Mouse (Mus musculus) myocyte (in vitro differentiated cells): ENCODE measurements around the gene Med21. TPM values are rescaled to one million over a fixed set of nuclear protein-coding genes. Genes with fewer than 3 reads are reported as not detected.

Experiments used
- H3K27me3 ChIP-seq: one replicate; pipeline ENCODE4 v1.6.1; 2011; ENCODE audit not compliant: control insufficient read depth, insufficient read depth, insufficient read length
- H3K36me3 ChIP-seq: one replicate; pipeline ENCODE4 v1.6.1; 2011; ENCODE audit not compliant: control insufficient read depth, insufficient read depth
- H3K4me2 ChIP-seq: one replicate; pipeline ENCODE4 v1.6.1; 2011; ENCODE audit warnings: low read depth, control low read depth
- H3K4me3 ChIP-seq: one replicate; pipeline ENCODE4 v1.5.1; 2011; ENCODE audit warnings: mild to moderate bottlenecking, control low read depth, moderate library complexity
- H3K79me2 ChIP-seq: one replicate; pipeline ENCODE4 v1.6.1; 2011; ENCODE audit not compliant: control insufficient read depth, insufficient read depth
- H3ac ChIP-seq: one replicate; pipeline ENCODE4 v1.6.1; 2011; ENCODE audit not compliant: control insufficient read depth, insufficient read length
- CEBPB ChIP-seq: IDR thresholded peaks from 2 replicates; pipeline ENCODE4 v1.6.1; 2011; ENCODE audit warnings: mild to moderate bottlenecking, moderate library complexity; ENCODE audit not compliant: poor library complexity, insufficient read depth, severe bottlenecking
- E2F4 ChIP-seq: IDR thresholded peaks from one replicate; pipeline ENCODE4 v1.6.1; 2011; ENCODE audit warnings: mild to moderate bottlenecking, control low read depth, moderate library complexity; ENCODE audit not compliant: insufficient read depth
- MAX ChIP-seq: IDR thresholded peaks from one replicate; pipeline ENCODE4 v1.6.1; 2011; ENCODE audit warnings: low read depth, mild to moderate bottlenecking, control low read depth
- MYOD1 ChIP-seq, 3 experiments: IDR thresholded peaks; one replicate each; pipeline ENCODE4 v1.6.1; 2011; ENCODE audit warnings: control low read depth in 2 of 3, low read depth in 2 of 3, mild to moderate bottlenecking in 2 of 3, moderate library complexity in 1 of 3; ENCODE audit not compliant: insufficient read length in 2 of 3, control insufficient read depth in 1 of 3
- MYOG ChIP-seq, 3 experiments: IDR thresholded peaks; one replicate each; pipeline ENCODE4 v1.6.1; 2011; ENCODE audit warnings: control low read depth in 2 of 3, low read depth in 2 of 3, mild to moderate bottlenecking in 2 of 3; ENCODE audit not compliant: insufficient read length in 2 of 3, control insufficient read depth in 1 of 3, insufficient read depth in 1 of 3
- POLR2A ChIP-seq: IDR thresholded peaks from one replicate; pipeline ENCODE4 v1.6.1; 2011; ENCODE audit warnings: low read depth, mild to moderate bottlenecking, control low read depth, moderate library complexity; ENCODE audit not compliant: insufficient read length
- POLR2AphosphoS2 ChIP-seq: IDR thresholded peaks from one replicate; pipeline ENCODE4 v1.6.1; 2011; ENCODE audit warnings: low read depth, control low read depth; ENCODE audit not compliant: insufficient read length
- REST ChIP-seq: IDR thresholded peaks from one replicate; pipeline ENCODE4 v1.6.1; 2011; ENCODE audit warnings: mild to moderate bottlenecking, control low read depth, moderate library complexity; ENCODE audit not compliant: insufficient read depth, insufficient read length
- SRF ChIP-seq: IDR thresholded peaks from one replicate; pipeline ENCODE4 v1.6.1; 2011; ENCODE audit warnings: low read depth; ENCODE audit not compliant: control insufficient read depth, insufficient read length
- TCF12 ChIP-seq: IDR thresholded peaks from one replicate; pipeline ENCODE4 v1.6.1; 2011; ENCODE audit warnings: mild to moderate bottlenecking, control low read depth; ENCODE audit not compliant: poor library complexity, insufficient read depth, severe bottlenecking
- TCF3 ChIP-seq: IDR thresholded peaks from one replicate; pipeline ENCODE4 v1.6.1; 2011; ENCODE audit warnings: low read depth, control low read depth; ENCODE audit not compliant: insufficient read length
- USF1 ChIP-seq: IDR thresholded peaks from one replicate; pipeline ENCODE4 v1.6.1; 2011; ENCODE audit warnings: low read depth, mild to moderate bottlenecking, control low read depth, moderate library complexity
- polyA plus RNA-seq: library from polyadenylated mRNA; unstranded; fragments of >200 nt; fragmentation: generic; extraction: Trizol; gene quantifications from one replicate; pipeline ENCODE4 v1.2.1, GENCODE M21; 2012; ENCODE audit warnings: missing spikeins

Med21 gene
- polyA plus RNA-seq, 1 experiment, result 53.5 TPM

DNA sequence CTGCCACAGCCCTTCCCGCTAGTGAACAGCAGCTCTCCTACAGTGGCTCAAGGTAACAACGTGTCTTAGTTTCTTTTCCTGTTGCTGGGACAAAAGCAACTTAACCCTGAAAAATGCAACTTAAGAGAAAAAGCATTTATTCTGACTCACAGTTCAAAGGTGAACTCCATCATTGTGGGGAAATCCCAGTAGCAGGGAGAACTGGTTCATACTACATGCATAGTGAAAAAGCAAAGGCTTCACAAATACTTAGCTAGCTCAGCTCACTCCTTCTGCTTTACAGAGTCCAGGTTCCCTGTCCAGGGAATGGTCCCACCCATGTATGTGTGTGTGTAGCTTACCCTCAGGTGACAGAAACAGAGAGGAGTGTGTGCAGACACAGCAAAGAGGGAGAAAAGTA lies 25.7 kb upstream of the Med21 start:
- Histone ChIP-seq H3ac (no peak overlapping the region), H3K4me2 (no peak overlapping the region), H3K27me3 (no peaks in the 10 kb centered on the region), H3K36me3 (no peaks in the 10 kb centered on the region), H3K79me2 (no peaks in the 10 kb centered on the region), H3K4me3 (no peak overlapping the region)
- no peak for TF ChIP-seq MAX

DNA sequence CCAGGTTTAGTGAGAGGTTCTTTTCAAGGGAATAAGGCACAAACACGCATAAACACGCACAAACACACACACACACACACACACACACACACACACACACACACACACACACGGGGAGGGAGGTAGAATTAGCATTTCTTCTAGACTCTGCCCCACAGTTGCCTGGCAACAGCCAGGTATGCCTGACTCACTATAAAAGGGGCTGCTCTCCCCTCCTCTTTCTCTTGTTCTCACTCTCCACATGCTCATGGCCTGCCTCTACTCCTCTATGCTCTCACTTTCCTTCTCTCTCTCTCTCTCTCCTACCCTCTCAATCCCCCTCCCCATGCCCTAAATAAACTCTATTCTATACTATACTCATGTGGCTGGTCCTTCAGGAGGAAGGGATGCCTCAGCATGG lies 14.2 kb upstream of the Med21 start:
- Histone ChIP-seq H3K4me2 (no peak overlapping the region), H3K36me3 (no peaks in the 10 kb centered on the region), H3K79me2 (no peaks in the 10 kb centered on the region), H3K27me3 (no peaks in the 10 kb centered on the region), H3K4me3 (no peak overlapping the region), H3ac (no peak overlapping the region)
- TF ChIP-seq E2F4, result no peak
- TF ChIP-seq TCF3, result no peak
- no peak for TF ChIP-seq CEBPB
- TF ChIP-seq POLR2AphosphoS2, result no peak
- no peak for TF ChIP-seq SRF
- no peak for TF ChIP-seq MAX
- no peak for TF ChIP-seq REST
- TF ChIP-seq MYOD1 (IDR thresholded peaks at IDR 0.05; ENCODE audit: control insufficient read depth in 1 of 3, insufficient read length in 2 of 3, low read depth in 2 of 3), result no peak
- TF ChIP-seq POLR2A, result no peak
- no peak for TF ChIP-seq TCF12
- TF ChIP-seq MYOG (IDR thresholded peaks at IDR 0.05; ENCODE audit: control insufficient read depth in 1 of 3, insufficient read depth in 1 of 3, insufficient read length in 2 of 3, low read depth in 2 of 3), result no peak
- no peak for TF ChIP-seq USF1

DNA sequence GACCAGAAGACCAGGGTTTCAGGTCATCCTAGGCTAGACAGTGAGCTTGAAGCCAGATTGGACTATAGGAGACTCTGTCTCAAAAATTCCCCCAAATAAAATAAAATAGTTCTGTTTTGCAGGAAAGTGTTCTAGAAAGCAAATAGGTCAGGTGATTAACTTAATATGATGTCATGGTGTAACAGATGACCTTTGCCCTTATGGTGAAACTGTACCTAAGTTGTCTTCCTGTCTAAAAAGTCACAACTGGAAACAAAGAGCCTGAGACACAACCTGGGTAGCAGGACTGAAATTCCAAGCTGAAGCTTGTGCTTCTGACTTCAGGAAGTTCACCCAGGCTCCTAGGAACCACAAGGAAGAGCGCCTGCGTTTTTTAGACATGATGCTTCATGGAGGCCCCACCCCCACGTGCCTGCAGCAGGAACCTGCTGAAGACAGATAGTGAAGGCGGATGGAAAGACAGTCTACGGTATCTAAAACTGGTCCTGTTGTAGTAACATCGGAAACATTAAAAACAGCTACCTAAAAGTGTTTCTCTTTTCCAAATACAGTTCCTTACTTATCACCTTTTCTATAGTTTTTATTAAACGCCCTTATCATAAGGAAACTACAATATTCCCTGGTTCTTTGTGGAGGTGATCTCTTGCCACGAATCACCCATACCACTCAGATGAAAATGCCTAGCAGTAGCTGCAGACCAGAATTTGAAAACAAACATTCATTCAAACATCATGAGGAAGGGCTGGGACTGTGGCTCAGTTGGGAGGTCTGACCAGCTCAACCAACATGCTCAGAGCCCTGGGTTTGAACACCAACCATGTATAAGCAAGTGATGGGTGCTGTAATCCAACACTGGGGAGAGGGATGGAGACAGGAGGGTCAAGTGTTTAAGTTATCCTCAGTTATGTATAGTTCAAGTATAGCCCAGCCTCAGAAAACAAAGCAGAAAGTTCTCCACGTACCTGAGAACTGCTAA lies 12.3 kb upstream of the Med21 start:
- H3K4me3 ChIP-seq, result no peak overlapping the region
- H3K27me3 ChIP-seq, result no peaks in the 10 kb centered on the region
- TF ChIP-seq POLR2A, result no peak
- no peak for TF ChIP-seq CEBPB
- TF ChIP-seq MYOG (IDR thresholded peaks at IDR 0.05; ENCODE audit: control insufficient read depth in 1 of 3, insufficient read depth in 1 of 3, insufficient read length in 2 of 3, low read depth in 2 of 3), result no peak
- TF ChIP-seq TCF12, result no peak
- no peak for TF ChIP-seq USF1
- TF ChIP-seq E2F4, result no peak
- no peak for TF ChIP-seq MAX
- TF ChIP-seq POLR2AphosphoS2, result no peak
- TF ChIP-seq MYOD1 (IDR thresholded peaks at IDR 0.05; ENCODE audit: control insufficient read depth in 1 of 3, insufficient read length in 2 of 3, low read depth in 2 of 3), result no peak
- TF ChIP-seq TCF3, result no peak
- TF ChIP-seq SRF, result no peak
- TF ChIP-seq REST, result no peak
- no peaks in the 10 kb centered on the region for H3K79me2 ChIP-seq
- no peak overlapping the region for H3K4me2 ChIP-seq
- no peak overlapping the region for H3ac ChIP-seq
- H3K36me3 ChIP-seq, result no peaks in the 10 kb centered on the region

DNA sequence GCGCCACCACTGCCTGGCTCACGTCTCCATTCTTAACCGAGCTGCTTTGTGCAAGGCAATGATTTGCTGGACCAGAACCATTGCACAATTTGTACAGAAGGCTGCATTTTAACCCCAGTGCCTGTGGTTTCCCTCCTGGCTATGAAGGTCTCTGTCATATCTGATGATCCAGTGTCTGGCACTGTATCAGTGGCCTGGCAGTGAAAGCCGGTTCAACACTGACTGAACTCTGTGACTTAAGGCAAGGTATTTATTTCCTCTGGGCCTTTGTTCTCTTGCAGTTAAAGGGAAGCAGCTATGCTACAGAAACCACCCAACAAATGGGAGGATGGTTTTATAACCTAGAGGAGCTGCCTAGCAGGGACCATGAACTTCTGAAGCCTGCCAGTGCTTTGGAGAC lies 11.4 kb upstream of the Med21 start:
- no peak overlapping the region for H3K4me2 ChIP-seq
- H3K79me2 ChIP-seq, result no peaks in the 10 kb centered on the region
- no peak for TF ChIP-seq USF1
- no peak for TF ChIP-seq TCF3
- no peak for TF ChIP-seq MAX
- no peak for TF ChIP-seq SRF
- TF ChIP-seq POLR2A, result no peak
- TF ChIP-seq REST, result no peak
- no peak for TF ChIP-seq CEBPB
- no peak for TF ChIP-seq POLR2AphosphoS2
- no peak for TF ChIP-seq E2F4
- TF ChIP-seq MYOG (IDR thresholded peaks at IDR 0.05; ENCODE audit: control insufficient read depth in 1 of 3, insufficient read depth in 1 of 3, insufficient read length in 2 of 3, low read depth in 2 of 3), result no peak
- no peak for TF ChIP-seq TCF12
- no peak for TF ChIP-seq MYOD1 (IDR thresholded peaks at IDR 0.05; ENCODE audit: control insufficient read depth in 1 of 3, insufficient read length in 2 of 3, low read depth in 2 of 3)
- H3K4me3 ChIP-seq, result no peak overlapping the region
- no peaks in the 10 kb centered on the region for H3K27me3 ChIP-seq
- no peak overlapping the region for H3ac ChIP-seq
- H3K36me3 ChIP-seq, result no peaks in the 10 kb centered on the region
